Mouse (Mus musculus): ENCODE measurements around the gene Ppara.

Gene Ppara

GRCm38 (mm10) chr15:85705566-85706332 lies 29.0 kb upstream of the Ppara start:
- DNase-seq (ENCODE audit: low spot score): no peak

- DNase-seq (ENCODE audit: low spot score): no peak
These were observed 28.3 kb upstream of the Ppara start for GRCm38 (mm10) chr15:85706527-85706926.

- DNase-seq (ENCODE audit: low spot score): no peak
These were observed 27.8 kb upstream of the Ppara start for GRCm38 (mm10) chr15:85707017-85707416.

DNA sequence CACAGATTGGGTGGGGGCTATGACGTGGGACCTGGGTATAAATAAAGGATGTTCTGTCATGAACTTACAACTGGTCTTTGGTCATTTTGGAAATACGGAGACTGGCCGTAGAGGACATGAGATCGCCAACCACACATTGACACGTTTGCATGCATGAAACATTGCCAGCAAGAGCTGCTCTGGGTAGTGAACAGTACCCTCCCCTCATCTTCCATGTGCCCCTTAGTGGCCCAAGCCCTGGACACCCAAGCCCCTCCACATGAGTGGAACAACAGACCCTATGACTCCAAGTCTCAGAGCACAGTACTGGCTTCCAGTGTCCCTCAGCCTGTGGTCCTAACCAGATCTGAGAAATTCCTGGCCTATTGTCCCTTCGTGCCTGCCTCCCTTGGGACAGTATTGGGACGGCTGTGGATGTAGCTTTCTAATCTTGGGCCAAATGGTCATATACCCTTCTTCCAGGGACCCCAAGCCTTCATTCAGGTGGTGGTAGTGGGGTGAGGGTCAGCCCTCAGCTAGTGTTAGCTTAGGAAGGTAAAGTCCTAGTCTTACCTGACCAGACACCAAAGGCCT lies 27.2 kb upstream of the Ppara start:
- DNase-seq (ENCODE audit: low spot score): no peak

- DNase-seq (ENCODE audit: low spot score): no peak
These were observed 26.6 kb upstream of the Ppara start for GRCm38 (mm10) chr15:85708217-85708616.

DNA sequence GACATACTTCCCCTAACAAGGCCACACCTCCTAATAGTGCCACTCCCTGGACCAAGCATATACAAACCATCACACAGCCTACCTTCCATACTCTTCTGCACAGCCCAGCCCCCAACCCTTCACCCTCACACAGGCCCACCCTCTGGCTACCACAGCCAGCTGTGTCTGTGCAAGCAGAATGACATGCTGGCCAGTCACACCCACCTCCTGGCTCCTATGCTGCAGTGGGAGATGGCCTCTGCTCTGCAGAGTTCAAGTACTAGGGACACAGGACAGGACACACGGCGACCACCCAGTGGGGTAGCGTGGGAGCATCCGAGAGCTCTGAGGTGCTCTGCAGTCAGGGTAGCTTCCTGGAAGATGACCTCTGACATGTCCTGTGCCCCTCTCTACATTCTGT lies 25.9 kb upstream of the Ppara start:
- no peak for DNase-seq (ENCODE audit: low spot score)

DNA sequence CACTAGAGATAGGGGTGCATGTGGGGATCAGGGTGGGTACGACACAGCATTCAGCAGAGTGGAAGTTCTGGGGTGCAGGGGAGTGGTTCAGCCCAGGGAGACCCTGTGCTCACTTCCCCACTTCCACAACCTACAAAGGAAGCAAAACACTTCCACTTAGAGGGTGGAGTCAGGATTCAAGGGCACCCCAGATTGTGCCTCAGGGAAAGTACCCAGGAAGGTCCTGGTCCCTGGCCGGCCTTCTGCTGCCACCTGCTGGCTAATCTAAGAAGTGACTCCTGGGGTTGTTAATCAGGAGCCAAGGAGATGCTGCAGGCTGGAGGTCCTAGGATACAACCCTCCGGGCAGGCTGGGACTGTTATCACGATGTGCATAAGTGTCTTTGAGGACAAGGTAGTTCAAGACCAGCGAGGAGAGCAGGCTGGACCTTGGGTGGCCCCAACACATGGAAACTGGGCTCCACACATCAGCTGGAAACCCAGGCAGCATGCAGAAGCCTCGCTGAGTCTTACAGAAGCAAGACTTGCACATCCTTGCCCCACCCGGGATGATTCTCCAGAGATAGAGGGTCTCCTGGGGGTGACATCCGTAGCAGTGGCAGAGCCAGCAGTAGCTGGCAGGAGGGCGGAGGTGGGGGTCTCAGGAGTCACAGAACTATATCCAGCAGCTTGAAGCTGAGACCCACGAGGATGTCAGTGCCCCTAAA lies 25.4 kb upstream of the Ppara start:
- DNase-seq (ENCODE audit: low spot score): peak; percentile 60

- DNase-seq (ENCODE audit: low spot score): no peak
These were observed 24.6 kb upstream of the Ppara start for GRCm38 (mm10) chr15:85710179-85710578.

- no peak for DNase-seq (ENCODE audit: low spot score)
These were observed 23.9 kb upstream of the Ppara start for GRCm38 (mm10) chr15:85710641-85711580.

DNA sequence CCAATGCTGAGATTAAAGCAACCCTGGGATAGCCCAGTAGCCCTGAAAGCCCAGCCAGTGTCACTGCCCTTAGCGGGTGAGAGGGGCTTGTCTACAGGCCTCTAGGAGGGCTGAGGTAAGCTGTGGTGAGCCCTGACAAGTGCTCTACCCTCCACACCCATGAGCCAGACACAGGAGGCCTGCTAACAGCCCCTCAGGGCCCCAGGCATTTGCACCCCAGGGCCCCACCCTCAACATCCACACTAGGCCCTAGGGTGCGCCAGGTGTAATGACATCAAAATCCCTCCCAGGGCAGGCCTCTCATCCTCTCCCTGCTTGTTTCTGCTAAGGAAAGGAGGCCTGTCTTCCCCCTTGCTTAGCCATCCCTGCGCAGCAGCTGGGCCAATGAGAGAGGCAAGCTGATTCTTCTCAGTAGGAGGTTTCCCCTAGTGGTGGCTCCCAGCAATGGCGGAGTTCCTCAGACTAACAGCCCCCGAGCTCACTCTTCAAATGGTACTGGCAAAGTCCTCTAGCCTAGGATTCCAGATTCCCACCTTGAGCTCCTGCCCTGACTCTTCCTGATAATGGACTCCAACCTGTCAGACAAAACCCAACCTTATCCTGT lies 22.1 kb upstream of the Ppara start:
- DNase-seq (ENCODE audit: low spot score): no peak

DNA sequence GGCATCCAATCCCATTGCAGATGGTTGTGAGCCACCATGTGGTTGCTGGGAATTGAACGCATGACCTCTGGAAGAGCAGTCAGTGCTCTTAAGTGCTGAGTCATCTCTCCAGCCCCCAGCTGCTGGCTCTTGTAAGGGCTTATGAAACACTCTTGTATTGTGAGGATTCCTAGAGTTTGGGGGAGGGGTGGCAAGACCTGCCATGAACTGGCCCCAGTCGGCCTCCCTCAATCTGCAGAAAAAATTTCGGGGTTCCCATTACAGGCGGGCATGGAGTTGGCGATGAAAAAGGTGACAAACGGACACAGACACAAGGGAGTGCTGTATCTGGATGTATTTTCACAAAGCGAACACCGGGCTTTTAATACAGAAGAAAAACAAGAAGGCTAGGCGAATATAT lies 21.4 kb upstream of the Ppara start:
- DNase-seq (ENCODE audit: low spot score): no peak

DNA sequence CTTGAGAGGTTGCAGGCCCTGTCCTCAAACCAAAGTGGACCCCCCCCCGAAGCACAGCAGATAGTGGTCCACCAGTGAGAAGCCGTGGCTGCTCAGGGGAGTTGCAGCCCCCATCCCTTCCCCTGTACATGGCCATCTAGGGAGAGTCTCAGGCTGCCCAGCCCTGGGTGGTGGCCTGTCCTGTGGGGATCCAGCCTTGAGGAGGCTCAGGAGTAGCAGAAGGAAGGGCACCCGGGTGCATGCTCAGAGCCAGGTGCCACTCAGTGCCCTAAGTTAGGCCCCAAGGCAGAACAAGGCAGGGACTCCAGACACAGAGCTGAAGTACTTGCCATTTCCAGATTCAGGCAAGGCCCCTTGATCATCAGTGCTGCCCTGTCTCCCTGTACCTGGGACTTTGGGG lies 19.7 kb upstream of the Ppara start:
- DNase-seq (ENCODE audit: low spot score): no peak

- no peak for DNase-seq (ENCODE audit: low spot score)
These were observed 18.7 kb upstream of the Ppara start for GRCm38 (mm10) chr15:85716045-85716444.

GRCm38 (mm10) chr15:85716591-85716990 lies 18.2 kb upstream of the Ppara start:
- DNase-seq (ENCODE audit: low spot score): no peak

DNA sequence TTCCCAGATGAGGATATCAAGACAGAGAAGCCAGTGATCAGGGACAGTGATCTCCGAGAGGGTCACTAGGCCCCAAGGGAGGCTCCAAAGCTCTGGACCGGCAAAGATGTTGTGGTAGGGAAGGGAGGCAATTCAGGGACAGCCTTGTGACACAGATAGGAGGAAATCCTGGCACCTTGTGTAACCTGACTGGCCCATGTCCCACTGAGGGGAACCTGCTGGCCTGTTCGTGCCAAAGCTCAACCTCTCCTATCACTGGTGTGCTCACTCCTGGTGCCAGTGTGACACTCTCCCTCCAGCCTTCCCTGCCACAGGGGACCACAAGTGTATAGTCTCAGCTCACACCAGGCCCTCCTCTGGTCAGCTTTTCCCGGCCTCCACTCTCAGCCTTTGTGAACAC lies 17.8 kb upstream of the Ppara start:
- no peak for DNase-seq (ENCODE audit: low spot score)

GRCm38 (mm10) chr15:85717800-85718199 lies 17.0 kb upstream of the Ppara start:
- no peak for DNase-seq (ENCODE audit: low spot score)

DNA sequence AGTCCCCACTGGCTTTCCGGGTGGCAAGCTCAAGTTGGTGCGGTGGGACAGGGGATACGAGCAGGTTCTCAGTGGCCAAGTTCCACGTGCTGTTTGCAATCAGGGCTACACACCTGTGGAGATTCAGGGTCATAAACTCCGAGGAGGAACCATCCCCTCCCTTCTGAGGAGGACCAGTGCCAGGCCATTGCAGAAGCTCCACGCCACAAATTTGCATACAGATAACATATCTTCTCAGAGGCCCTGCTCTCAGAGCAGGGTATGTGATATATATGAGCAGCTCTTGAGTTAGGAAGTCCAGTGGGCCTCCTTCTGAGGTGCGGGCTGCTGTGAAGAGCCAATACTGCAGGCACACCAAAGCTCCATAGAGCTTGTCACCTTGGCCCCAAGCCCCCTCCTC lies 15.8 kb upstream of the Ppara start:
- no peak for DNase-seq (ENCODE audit: low spot score)

- DNase-seq (ENCODE audit: low spot score): no peak
These were observed 14.4 kb upstream of the Ppara start for GRCm38 (mm10) chr15:85720366-85720841.

- DNase-seq (ENCODE audit: low spot score): no peak
These were observed 10.3 kb upstream of the Ppara start for GRCm38 (mm10) chr15:85724271-85725165.

DNA sequence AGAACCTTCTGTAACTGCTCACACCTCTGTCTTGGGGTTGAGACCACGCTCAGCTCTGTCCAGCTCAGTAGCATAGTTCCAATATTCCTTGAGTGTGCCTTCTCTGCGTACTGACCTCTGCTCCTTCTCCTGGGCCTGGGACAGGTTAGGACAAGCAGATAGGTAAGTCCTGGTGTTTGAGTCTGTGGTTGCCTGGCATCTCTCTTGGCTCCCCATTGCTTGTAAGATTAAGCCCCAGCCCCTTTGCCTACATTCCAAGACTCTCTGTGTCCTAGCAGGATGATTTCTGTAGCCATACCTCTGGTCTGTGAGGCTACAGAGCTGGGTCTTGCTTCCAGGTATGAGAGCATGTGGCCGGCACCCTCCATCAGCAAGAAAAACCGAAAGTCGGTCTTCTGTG lies 6.6 kb upstream of the Ppara start:
- DNase-seq (ENCODE audit: low spot score): no peak

DNA sequence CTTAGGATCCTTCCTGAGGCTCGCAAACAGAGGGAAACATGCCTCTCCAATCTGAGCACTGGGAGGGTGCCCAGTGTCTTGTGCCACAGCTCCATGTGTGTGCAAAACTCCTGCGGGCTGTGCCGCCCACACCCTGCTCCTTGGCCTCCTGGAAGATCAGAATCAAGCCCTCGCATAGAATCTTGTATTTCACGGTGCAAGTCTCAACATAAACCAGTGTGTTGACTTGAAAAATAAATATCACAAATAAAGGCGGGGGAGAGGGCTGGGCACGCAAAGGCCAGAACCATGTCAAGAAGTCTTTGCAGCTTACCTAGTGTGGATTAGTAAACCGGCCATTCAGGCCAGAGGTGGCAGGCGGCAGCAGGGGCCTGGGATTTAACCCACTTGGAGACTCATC lies 5.5 kb upstream of the Ppara start:
- DNase-seq (ENCODE audit: low spot score): no peak
